Mouse (Mus musculus): Measurements from ENCODE around the gene Ttc8.
A peak's percentile ranks its signal among the peaks of the same experiment; 100 is the strongest.
"Not testable (repeated sequence)": the region's sequence is repeated elsewhere in the genome, so short reads cannot be mapped to it uniquely, and the experiment has no call there.

Gene Ttc8

GRCm38 (mm10) chr12:98920194-98920991, at the start of gene Ttc8:
Ttc8 (plus strand) TSS chr12:98920574.
- DNase-seq (ENCODE audit: low spot score in 2 of 2): peak; percentile 83 to 90

- DNase-seq (ENCODE audit: low spot score in 2 of 2): no peak
Observed at GRCm38 (mm10) chr12:98872836-98873235, 47.5 kb upstream of the Ttc8 start.

DNA sequence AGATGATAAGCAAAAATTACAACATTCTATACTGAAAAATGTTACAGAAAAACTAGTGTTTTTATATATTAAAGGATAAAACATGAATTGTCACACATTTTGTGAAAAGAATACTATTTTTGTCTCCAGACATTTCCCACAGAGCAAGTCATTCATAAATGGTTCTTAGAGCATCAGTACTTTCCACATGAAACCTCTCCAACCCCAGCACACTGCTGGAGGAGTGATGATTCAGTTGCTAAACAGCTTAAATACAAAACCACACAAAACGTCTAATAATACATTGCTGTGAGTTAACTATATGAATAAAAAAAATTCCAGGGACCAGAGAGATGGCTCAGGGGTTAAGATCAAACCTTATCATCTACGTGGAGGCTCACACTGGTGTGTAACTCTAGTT, 45.2 kb upstream of the Ttc8 start:
- no peak for DNase-seq (ENCODE audit: low spot score in 2 of 2)

GRCm38 (mm10) chr12:98878693-98879092, 41.7 kb upstream of the Ttc8 start:
- DNase-seq (ENCODE audit: low spot score in 2 of 2): no peak

DNA sequence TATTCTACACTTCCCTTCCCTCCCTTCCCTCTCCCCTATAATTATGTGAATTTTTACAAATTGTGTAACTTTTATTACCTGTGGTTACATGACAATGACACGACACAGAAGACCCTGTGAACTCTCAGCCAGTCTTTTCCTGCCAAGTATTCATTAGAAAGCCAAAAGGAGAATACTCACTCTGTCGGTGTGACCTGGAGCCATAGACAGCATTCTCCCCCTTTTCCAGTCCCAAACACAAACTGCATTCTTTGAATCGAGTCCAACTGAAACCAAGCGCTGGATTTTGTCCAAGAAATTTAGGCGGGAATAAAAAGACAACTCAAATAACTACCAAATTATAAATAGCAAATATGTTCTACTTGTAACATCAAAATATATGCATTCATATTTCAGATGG, 38.6 kb upstream of the Ttc8 start:
- DNase-seq (ENCODE audit: low spot score in 2 of 2): no peak

- DNase-seq (ENCODE audit: low spot score in 2 of 2): no peak
Observed at GRCm38 (mm10) chr12:98884515-98884914, 35.9 kb upstream of the Ttc8 start.

DNA sequence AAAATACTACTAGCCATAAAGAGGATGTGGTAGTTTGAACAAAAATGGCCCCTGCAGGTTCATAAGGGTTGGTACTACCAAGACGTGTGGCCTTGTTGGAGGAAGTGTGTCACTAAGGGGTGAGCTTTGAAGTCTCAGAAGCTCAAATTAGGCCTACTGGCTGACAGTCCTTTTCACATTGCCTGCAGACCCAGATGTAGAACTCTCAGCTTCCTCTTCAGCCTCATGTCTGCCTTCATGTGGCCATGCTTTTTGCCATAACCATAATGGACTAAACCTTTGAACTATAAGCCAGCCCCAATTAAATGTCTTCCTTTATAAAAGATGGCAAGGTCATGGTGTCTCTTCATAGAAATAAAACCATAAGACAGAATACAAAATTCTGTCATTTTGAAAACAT, 23.6 kb upstream of the Ttc8 start:
- no peak for DNase-seq (ENCODE audit: low spot score in 2 of 2)

GRCm38 (mm10) chr12:98899676-98900075, 20.7 kb upstream of the Ttc8 start:
- no peak for DNase-seq (ENCODE audit: low spot score in 2 of 2)

DNA sequence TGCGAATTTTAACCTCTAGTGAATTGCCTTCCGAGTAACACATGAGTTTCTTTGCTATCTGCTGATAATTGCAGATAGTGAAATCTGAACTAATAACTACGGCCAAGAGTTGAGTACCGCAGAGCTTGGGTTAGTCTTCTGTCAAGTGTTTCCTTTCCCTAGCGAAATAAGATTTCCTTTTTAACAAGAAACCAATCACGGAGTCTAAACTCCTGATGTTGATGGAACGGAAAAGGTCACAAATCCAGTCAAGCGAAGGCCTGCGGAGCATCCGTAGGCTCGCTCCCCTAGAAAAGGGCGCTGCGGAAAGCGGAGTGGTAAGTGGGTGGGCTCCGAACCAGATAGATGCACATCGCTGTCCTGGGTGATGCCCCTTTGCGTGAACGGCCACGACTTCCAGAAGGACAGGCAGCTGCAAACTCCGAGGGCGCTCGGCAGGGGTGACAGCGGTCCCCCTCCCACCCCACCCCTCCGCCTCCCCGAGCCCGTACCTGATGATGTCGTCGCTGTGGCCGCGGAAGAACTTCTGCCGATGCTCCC, 20.0 kb upstream of the Ttc8 start:
- no peak for DNase-seq (ENCODE audit: low spot score in 2 of 2)

DNA sequence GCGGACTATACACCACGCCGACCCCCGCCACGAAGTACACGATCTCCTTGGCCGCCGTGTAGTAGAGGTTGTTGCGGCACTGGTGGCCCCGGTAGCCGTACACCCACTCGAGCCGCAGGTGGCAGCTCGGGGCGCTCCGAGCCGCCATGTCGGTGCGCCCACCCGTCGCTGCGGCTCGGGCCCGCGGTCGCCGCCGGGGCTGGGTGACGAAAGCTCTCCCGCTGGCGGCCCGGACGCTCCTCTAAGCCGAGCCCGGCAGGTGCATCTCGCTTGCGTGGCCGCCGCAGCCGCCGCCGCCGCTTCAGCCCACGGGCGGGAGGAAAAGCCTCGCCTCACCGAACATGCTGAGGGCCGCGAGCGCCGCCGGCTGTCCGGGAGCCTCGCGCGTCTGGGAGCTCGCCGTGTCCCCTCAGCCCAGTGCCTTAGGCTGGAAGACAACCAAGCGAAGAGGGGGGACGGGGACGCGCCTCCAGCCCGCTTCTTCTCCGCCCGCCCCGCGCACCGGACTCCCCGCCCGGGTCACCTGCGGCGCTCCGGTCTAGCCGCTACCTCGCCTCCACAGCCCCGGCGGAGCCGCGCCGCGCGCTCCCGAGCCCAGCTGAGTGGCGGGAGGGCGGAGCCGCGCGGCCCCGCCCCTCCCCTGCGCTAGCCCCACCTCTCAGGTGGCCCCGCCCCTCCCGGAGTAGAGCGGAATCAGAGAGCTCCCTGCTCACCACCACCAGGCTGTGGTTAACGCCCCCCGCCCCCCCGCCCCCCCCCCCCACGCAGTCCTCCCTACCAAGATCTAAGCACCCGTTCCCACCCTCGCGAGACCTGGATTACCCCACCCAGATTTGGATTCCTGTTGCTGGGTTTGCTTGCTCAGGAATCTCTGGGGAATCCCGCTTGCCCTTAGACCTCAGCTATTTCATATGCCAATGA, 19.2 kb upstream of the Ttc8 start, which contains the start of gene Eml5:
Eml5 (minus strand) TSS at position 604 of the 921 bp plus-strand sequence.
- peak; percentile 44 to 51 for DNase-seq (ENCODE audit: low spot score in 2 of 2)

DNA sequence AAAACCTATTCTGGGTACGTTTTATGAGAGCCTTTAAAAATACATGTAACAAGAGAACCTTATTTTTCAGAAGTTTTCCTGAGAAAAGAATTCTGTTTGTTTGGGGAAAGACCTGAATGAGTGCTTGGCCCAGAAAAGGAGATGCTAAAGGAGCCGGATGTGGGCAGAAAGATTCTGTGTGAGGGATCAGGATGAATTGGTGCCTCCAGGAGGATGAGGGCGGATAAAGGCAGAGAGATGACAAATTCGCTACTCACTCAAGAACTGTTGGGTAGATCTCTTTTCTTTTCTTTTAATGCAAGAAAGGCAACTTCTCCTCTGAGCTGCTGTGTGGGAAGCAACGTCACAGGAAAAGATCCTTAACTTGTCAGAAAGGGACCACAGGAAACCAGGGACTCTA, 14.9 kb upstream of the Ttc8 start:
- no peak for DNase-seq (ENCODE audit: low spot score in 2 of 2)

DNA sequence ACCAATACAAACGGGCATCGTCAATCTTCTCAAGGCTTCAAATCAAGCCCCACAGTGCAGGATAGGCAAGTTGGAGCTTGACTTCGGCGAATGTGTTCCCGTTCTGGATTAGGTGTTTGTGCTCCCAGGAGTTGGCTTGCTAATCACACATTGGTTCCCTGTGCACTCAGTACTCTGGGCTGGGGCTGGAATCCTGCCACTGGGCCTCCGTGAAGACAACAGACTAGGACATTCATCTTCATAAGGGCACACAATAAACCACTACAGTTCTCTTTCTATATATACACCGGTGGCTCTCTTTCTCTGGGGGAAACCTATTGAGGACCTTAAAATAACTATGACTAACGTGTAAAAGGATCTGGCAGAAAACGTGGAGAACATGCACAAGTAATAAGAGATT, 10.3 kb upstream of the Ttc8 start:
- no peak for DNase-seq (ENCODE audit: low spot score in 2 of 2)

- DNase-seq (ENCODE audit: low spot score in 2 of 2): no peak
Observed at GRCm38 (mm10) chr12:98931174-98931573, 10.8 kb downstream of the Ttc8 start.

DNA sequence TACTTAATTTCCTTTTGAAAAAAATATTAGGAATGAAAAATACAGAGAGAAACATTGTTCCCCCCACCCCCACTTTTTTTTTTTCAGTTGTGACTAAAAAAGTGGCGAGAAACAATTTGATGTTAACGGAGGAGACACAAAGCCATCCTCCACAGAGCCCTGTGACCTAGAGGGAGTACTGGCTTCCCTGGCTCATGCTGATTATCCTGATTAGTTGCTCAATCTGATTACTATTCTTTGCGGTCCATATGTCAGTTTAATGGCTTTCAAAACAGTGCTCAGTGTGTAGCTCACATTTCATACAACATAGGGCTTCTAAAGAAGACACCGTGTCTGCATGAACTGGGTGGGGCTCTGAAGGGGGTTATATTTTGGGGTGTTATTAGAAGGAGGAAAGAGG, 12.1 kb downstream of the Ttc8 start:
- DNase-seq (ENCODE audit: low spot score in 2 of 2): no peak

- no peak for DNase-seq (ENCODE audit: low spot score in 2 of 2)
Observed at GRCm38 (mm10) chr12:98932856-98933255, 12.5 kb downstream of the Ttc8 start.

GRCm38 (mm10) chr12:98951295-98951694, 30.9 kb downstream of the Ttc8 start:
- not testable (repeated sequence) for DNase-seq (ENCODE audit: low spot score in 2 of 2)

GRCm38 (mm10) chr12:98956951-98957350, 36.6 kb downstream of the Ttc8 start:
- DNase-seq (ENCODE audit: low spot score in 2 of 2): no peak

DNA sequence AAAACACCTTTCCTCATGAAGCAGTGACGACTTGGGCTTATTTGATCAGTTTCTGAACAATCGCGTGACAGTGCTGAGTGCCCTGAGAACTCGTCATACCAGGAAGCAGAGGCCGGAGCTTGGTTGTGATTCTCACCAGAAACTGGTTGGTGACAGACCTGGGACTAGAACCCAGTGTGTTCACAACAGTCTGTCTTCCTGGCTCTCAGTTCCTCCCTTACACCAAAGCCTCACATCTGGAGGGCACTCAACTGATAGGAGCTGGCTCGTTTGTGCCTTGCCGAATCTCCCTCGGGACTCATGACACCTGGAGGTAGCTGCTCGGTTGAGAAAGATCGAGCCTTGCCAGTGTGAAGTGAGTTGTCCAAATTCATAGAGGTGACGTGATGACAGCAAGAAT, 37.1 kb downstream of the Ttc8 start:
- no peak for DNase-seq (ENCODE audit: low spot score in 2 of 2)

DNA sequence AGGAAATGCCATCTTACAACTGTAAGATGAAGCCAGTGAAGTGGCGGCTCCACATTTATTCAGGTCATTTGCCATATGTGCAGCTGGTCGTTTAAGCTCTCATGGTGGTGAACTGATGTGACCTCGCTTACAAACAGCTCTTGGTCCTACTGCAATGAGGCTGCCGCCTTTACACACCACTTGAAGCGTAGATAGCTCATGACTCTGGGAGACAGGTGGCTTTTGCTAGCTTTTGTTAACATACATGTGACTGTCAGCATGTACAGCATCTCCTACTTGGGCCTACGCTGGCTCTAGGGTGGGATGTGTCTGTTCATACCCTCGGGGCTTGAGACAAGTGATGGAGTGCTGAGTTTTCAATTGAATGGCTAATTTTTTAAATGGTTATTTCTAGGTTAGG, 40.6 kb downstream of the Ttc8 start:
- DNase-seq (ENCODE audit: low spot score in 2 of 2): no peak

DNA sequence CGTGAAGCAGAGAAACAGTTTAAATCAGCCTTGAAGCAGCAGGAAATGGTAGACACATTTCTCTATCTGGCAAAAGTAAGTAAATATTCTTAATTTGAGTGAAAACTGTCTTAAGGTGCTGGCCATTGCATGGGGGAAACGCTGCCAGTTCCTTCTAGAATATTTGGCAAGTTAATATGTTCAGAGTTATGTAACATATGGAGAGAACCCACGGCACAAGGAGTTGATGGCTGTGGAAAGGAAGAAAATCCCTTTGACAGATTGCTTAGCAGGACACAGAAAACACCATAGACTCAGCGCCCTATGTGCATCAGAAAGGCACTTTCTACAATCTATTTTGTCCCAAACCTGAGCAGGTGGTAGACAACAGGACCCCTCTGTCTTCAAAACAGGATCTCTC, 41.0 kb downstream of the Ttc8 start:
- no peak for DNase-seq (ENCODE audit: low spot score in 2 of 2)

DNA sequence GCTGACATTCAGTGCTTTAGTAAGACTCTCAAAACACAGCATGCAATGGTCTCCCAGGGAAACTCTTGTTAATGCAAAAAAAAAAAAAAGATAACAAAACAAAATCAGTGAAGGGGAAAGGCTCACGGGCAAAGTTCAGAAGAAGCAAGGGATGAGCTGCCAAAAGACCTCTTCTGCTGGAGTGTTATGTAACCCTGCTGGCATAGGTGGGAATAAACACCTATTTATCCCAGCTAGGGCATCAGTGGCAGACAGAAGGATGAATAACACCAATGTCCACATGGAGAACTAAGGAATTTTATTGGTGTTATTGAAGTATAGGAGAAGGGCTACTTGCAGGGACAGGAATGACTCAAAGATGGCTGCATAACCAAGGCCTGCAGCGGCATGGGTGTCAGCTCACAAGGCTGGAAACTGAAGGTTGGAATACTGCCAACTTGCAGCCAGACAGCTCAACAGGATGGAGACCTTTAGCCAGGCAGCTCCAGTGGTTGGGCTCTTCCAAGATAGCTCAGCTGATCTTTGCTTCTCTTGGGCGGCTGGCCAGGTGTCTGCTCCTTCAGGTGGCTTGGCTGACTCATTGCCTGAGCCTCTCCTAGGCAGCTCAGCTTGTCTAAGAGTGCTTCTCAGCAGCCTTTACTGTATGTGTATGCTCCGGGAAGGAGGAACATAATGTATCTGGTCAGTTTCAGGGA, 45.2 kb downstream of the Ttc8 start:
- no peak for DNase-seq (ENCODE audit: low spot score in 2 of 2)

GRCm38 (mm10) chr12:98972291-98972690, 51.9 kb downstream of the Ttc8 start:
- no peak for DNase-seq (ENCODE audit: low spot score in 2 of 2)

All from heart, adult 9 months (tissue).